23 mouse cellular contexts compared by ENCODE assay signal in the genomic region with DNA sequence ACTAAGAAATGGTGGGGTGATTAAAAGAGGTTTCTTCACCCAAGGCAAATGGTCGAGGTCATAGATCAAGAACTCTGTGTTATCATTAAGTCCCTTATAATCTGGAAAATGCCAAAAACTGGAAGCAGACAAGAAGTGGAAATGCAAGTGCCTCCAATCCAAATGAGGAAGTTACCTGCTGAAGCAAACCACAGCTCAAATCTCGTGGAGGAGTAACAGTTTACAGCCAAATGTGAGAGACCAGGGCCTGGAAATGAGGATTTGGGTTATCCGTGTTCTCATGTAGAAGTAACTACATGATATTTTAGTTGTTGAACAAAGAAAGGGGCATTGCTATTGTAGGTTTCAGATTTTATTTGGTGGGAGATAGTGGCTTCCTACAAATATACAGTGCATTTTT.
"Had no signal": no experiment of that assay in that cellular context is flagged by ENCODE, and none has a peak within 500 bp of the region (broad histone marks: within the 10 kb centered on the region; RNA-seq: fewer than 3 reads in every experiment).

No protein-coding gene starts in this region.

- H3K4me2 ChIP-seq: heart, embryonic 12.5 days; hindbrain, embryonic 13.5 days; hindbrain, embryonic 15.5 days; limb, embryonic 12.5 days; liver, embryonic 11.5 days had no signal

- ATAC-seq: hindbrain, postnatal 0 days; intestine, embryonic 16.5 days had no signal

- H3K9me3 ChIP-seq: heart, embryonic 10.5 days; hindbrain, embryonic 13.5 days; hindbrain, embryonic 15.5 days; limb, embryonic 10.5 days; limb, embryonic 12.5 days had no signal

- H3K36me3 ChIP-seq: heart, embryonic 10.5 days; heart, embryonic 12.5 days; hindbrain, embryonic 13.5 days; hindbrain, embryonic 15.5 days; limb, embryonic 10.5 days; limb, embryonic 12.5 days had no signal

- DNase-seq: gastrocnemius, adult 2 months; gastrocnemius, postnatal 10 days; gastrocnemius, postnatal 25 days; heart, adult 18-20 months; heart, postnatal 10 days; heart, postnatal 4 days; kidney, adult 18-20 months; kidney, adult 8-10 months; kidney, postnatal 10 days; kidney, postnatal 25 days; kidney, postnatal 4 days; liver had no signal

- H3K4me1 ChIP-seq: heart, embryonic 10.5 days; heart, embryonic 12.5 days; hindbrain, embryonic 15.5 days; limb, embryonic 10.5 days; limb, embryonic 12.5 days had no signal

- H3K9ac ChIP-seq: heart, embryonic 12.5 days; hindbrain, embryonic 13.5 days; hindbrain, embryonic 15.5 days; limb, embryonic 12.5 days had no signal

- H3K27me3 ChIP-seq: heart, embryonic 12.5 days; hindbrain, embryonic 13.5 days; hindbrain, embryonic 15.5 days; limb, embryonic 12.5 days had no signal

- H3K27ac ChIP-seq: gastrocnemius, adult 2 months; heart, embryonic 10.5 days; hindbrain, embryonic 13.5 days; hindbrain, embryonic 15.5 days; hindbrain, postnatal 0 days; layer of hippocampus, adult 2 months; left cerebral cortex, adult 2 months; limb, embryonic 10.5 days; limb, embryonic 12.5 days had no signal

- H3K4me3 ChIP-seq: gastrocnemius, adult 2 months; heart, embryonic 10.5 days; heart, embryonic 12.5 days; hindbrain, embryonic 13.5 days; hindbrain, embryonic 15.5 days; layer of hippocampus, adult 2 months; left cerebral cortex, adult 2 months; limb, embryonic 10.5 days; limb, embryonic 12.5 days had no signal
